Mouse (Mus musculus): ENCODE results near the gene Lrr1. TPM values are rescaled to one million over a fixed set of nuclear protein-coding genes. Genes with fewer than 3 reads are reported as not detected.

The Lrr1 gene
- polyA plus RNA-seq, 1 experiment from 2014 or later = 8.8 TPM

DNA sequence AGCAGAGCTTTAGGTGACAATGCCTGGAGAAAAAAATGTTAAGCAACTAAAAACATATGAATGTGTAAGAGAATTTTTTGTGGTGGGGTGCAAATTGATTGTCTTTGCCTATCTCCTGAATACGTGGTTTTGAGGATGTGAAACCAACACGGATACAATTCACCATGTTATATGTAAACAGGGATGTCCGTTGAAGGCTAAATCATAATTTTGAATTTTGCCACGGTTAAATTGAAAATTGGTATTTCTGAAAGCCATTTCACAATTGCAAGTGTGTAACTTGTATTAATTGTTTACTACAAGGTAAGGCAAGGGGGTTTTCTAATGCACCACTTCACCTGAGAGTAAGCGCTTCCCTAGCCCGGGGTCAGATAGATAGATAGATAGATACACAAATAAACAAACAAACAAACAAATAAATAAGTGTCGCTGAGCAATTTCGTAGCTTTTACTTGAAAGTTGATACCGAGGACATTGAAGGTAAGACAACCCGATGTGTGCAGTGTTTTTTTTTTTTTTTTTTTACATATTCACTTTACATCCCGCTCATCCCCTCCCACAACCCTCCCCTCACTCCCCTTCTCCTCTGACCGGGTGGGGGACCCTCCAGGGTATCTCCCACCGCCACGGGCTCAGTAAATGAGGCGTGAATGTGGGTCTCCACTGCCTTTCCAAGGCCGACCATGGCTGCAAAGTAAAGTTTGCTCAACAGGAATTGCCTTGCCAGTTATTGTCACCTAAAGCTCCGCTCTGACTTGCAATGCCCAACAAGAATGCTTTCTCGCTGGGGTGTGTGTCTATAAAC, 756 bp upstream of the Lrr1 start:
- peak overlapping the region; percentile 79 for H3K9ac ChIP-seq (replicated peaks)
- H3K27me3 ChIP-seq (ENCODE audit: insufficient read depth, low read length) = no peaks in the 10 kb centered on the region
- no peaks in the 10 kb centered on the region for H3K36me3 ChIP-seq (replicated peaks; ENCODE audit: insufficient read depth, low read length)
- peak overlapping the region; percentile 80; the same call in 1 of the 2 replicates for H3K27ac ChIP-seq (ENCODE audit: low read depth)
- H3K4me1 ChIP-seq (ENCODE audit: insufficient read depth) = peaks cover 8% of the 10 kb centered on the region
- ATAC-seq = no peak
- H3K4me2 ChIP-seq (ENCODE audit: low read depth, low read length) = peak overlapping the region; percentile 99
- TF ChIP-seq CTCF (IDR thresholded peaks at IDR 0.05; ENCODE audit: low read depth) (no peak), EP300 (IDR thresholded peaks at IDR 0.05; ENCODE audit: low read depth) (no peak)
- no peak for DNase-seq
- H3K4me3 ChIP-seq (ENCODE audit: low read depth, low read length) = peak overlapping the region; percentile 93
- H3K9me3 ChIP-seq (ENCODE audit: low read length) = no peaks in the 10 kb centered on the region
- 8% methylated on average over 18 of the region's 18 CpGs for WGBS (ENCODE audit: insufficient replicate concordance)

- no peak overlapping the region for H3K4me3 ChIP-seq (ENCODE audit: low read depth, low read length)
- TF ChIP-seq CTCF (IDR thresholded peaks at IDR 0.05; ENCODE audit: low read depth) = no peak
- no peak for TF ChIP-seq EP300 (IDR thresholded peaks at IDR 0.05; ENCODE audit: low read depth)
Observed at GRCm38 (mm10) chr12:69171307-69171706, 2.7 kb downstream of the Lrr1 start.

GRCm38 (mm10) chr12:69175975-69176374, 7.4 kb downstream of the Lrr1 start:
- ATAC-seq = no peak
- no peak for TF ChIP-seq EP300 (IDR thresholded peaks at IDR 0.05; ENCODE audit: low read depth)
- TF ChIP-seq CTCF (IDR thresholded peaks at IDR 0.05; ENCODE audit: low read depth) = no peak
- Histone ChIP-seq H3K4me2 (ENCODE audit: low read depth, low read length) (no peak overlapping the region), H3K9ac (replicated peaks) (no peak overlapping the region), H3K27ac (ENCODE audit: low read depth) (no peak overlapping the region), H3K9me3 (ENCODE audit: low read length) (no peaks in the 10 kb centered on the region), H3K27me3 (ENCODE audit: insufficient read depth, low read length) (no peaks in the 10 kb centered on the region), H3K4me3 (ENCODE audit: low read depth, low read length) (no peak overlapping the region), H3K4me1 (ENCODE audit: insufficient read depth) (0 out of 2 replicates have a peak, but pooled peaks cover 1% of the 10 kb centered on the region), H3K36me3 (replicated peaks; ENCODE audit: insufficient read depth, low read length) (peaks cover 2% of the 10 kb centered on the region; the same call in 1 of the 2 replicates)
- DNase-seq = no peak
- 72% methylated on average over 3 of the region's 3 CpGs for WGBS (ENCODE audit: insufficient replicate concordance)

More at GRCm38 (mm10) chr12:69171307-69171706, 2.7 kb downstream of the Lrr1 start:
- Histone ChIP-seq H3K4me2 (ENCODE audit: low read depth, low read length) (no peak overlapping the region), H3K4me1 (ENCODE audit: insufficient read depth) (peaks cover 8% of the 10 kb centered on the region), H3K9me3 (ENCODE audit: low read length) (no peaks in the 10 kb centered on the region), H3K36me3 (replicated peaks; ENCODE audit: insufficient read depth, low read length) (peaks cover 2% of the 10 kb centered on the region; the same call in 1 of the 2 replicates), H3K27ac (ENCODE audit: low read depth) (no peak overlapping the region), H3K27me3 (ENCODE audit: insufficient read depth, low read length) (no peaks in the 10 kb centered on the region), H3K9ac (replicated peaks) (no peak overlapping the region)
- ATAC-seq = no peak
- DNase-seq = no peak
- 86% methylated on average over 2 of the region's 2 CpGs for WGBS (ENCODE audit: insufficient replicate concordance)

GRCm38 (mm10) chr12:69177526-69177925, 8.9 kb downstream of the Lrr1 start:
- 92% methylated on average over 3 of the region's 3 CpGs for WGBS (ENCODE audit: insufficient replicate concordance)
- Histone ChIP-seq H3K4me2 (ENCODE audit: low read depth, low read length) (no peak overlapping the region), H3K27me3 (ENCODE audit: insufficient read depth, low read length) (no peaks in the 10 kb centered on the region), H3K9me3 (ENCODE audit: low read length) (no peaks in the 10 kb centered on the region), H3K27ac (ENCODE audit: low read depth) (no peak overlapping the region), H3K9ac (replicated peaks) (no peak overlapping the region), H3K4me3 (ENCODE audit: low read depth, low read length) (no peak overlapping the region), H3K4me1 (ENCODE audit: insufficient read depth) (peaks cover 2% of the 10 kb centered on the region; the same call in 1 of the 2 replicates), H3K36me3 (replicated peaks; ENCODE audit: insufficient read depth, low read length) (peaks cover 5% of the 10 kb centered on the region)
- TF ChIP-seq CTCF (IDR thresholded peaks at IDR 0.05; ENCODE audit: low read depth) = no peak
- TF ChIP-seq EP300 (IDR thresholded peaks at IDR 0.05; ENCODE audit: low read depth) = no peak
- ATAC-seq (no peak), DNase-seq (no peak)

DNA sequence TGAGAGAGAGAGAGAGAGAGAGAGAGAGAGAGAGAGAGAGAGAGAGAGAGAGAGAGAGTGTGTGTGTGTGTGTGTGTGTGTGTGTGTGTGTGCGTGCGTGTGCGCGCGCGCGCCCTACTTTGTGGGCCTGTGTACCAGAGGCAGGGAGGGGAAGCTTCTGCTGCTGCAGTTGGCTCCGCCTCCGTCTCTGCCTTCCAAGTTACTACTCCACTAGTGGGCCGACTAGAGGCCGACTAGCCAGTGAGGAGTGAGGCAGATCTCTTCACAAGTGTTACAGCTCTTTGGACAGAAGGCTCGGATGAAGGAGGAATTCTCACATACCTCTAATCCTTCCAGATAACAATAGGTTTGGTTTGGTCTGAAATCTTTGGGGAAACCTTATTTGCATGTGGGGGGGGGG, 10.8 kb downstream of the Lrr1 start:
- WGBS (ENCODE audit: insufficient replicate concordance) = 77% methylated on average over 12 of the region's 12 CpGs
- DNase-seq = no peak
- Histone ChIP-seq H3K9ac (replicated peaks) (no peak overlapping the region), H3K4me2 (ENCODE audit: low read depth, low read length) (no peak overlapping the region), H3K27ac (ENCODE audit: low read depth) (no peak overlapping the region), H3K27me3 (ENCODE audit: insufficient read depth, low read length) (no peaks in the 10 kb centered on the region), H3K9me3 (ENCODE audit: low read length) (no peaks in the 10 kb centered on the region), H3K4me3 (ENCODE audit: low read depth, low read length) (no peak overlapping the region), H3K4me1 (ENCODE audit: insufficient read depth) (peaks cover 2% of the 10 kb centered on the region; the same call in 1 of the 2 replicates), H3K36me3 (replicated peaks; ENCODE audit: insufficient read depth, low read length) (peaks cover 3% of the 10 kb centered on the region)
- TF ChIP-seq EP300 (IDR thresholded peaks at IDR 0.05; ENCODE audit: low read depth) = no peak
- no peak for TF ChIP-seq CTCF (IDR thresholded peaks at IDR 0.05; ENCODE audit: low read depth)
- no peak for ATAC-seq

DNA sequence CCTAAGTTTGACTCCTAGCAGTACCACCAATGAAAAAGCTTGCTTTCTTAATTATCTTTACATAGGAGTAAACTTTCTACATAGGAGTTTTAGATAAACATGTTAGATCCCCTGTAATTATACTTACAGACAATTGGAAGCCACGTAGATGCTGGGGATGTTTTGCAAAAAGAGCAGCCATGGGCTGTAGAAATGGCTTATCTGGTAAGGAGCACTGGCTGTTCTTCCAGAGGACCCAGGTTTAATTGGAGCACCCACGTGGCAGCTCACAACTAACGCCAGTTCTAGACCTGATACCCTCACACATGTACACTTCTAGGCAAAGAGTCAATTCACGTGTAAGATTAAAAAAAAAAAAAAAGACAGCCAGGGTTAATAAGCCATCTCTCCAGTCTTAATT, 13.2 kb downstream of the Lrr1 start:
- Histone ChIP-seq H3K4me2 (ENCODE audit: low read depth, low read length) (no peak overlapping the region), H3K36me3 (replicated peaks; ENCODE audit: insufficient read depth, low read length) (peaks cover 3% of the 10 kb centered on the region), H3K27ac (ENCODE audit: low read depth) (no peak overlapping the region), H3K27me3 (ENCODE audit: insufficient read depth, low read length) (no peaks in the 10 kb centered on the region), H3K4me1 (ENCODE audit: insufficient read depth) (peaks cover 13% of the 10 kb centered on the region), H3K4me3 (ENCODE audit: low read depth, low read length) (no peak overlapping the region), H3K9ac (replicated peaks) (no peak overlapping the region), H3K9me3 (ENCODE audit: low read length) (no peaks in the 10 kb centered on the region)
- 79% methylated on average over 4 of the region's 4 CpGs for WGBS (ENCODE audit: insufficient replicate concordance)
- TF ChIP-seq CTCF (IDR thresholded peaks at IDR 0.05; ENCODE audit: low read depth) = no peak
- no peak for TF ChIP-seq EP300 (IDR thresholded peaks at IDR 0.05; ENCODE audit: low read depth)
- ATAC-seq (no peak), DNase-seq (no peak)

Measured in liver, postnatal 0 days (tissue).